Mouse (Mus musculus) kidney, adult 2 months (tissue): Measurements from ENCODE around the gene Gm28051.

Source experiments
- CTCF ChIP-seq: fragments of 200-500 bp; conservative IDR thresholded peaks from 2 replicates; pipeline ENCODE4 v1.5.1; 2011; ENCODE audit warnings: low read depth, mild to moderate bottlenecking, control low read depth, low read length, moderate library complexity, mixed read lengths; ENCODE audit not compliant: insufficient read depth, insufficient read length
- POLR2A ChIP-seq: fragments of 200-500 bp; IDR thresholded peaks from one replicate; pipeline ENCODE4 v1.6.1; 2011; ENCODE audit warnings: low read depth, low read length, control low read depth

GRCm38 (mm10) chr12:102742056-102742455, 15.5 kb downstream of the Gm28051 start:
- no peak for TF ChIP-seq POLR2A
- no peak for TF ChIP-seq CTCF
